In genomic region chr17:25374011-25374410, GRCm38 (mm10) we compare ENCODE assay signal across 9 mouse cellular contexts. TPM values are rescaled to one million over a fixed set of nuclear protein-coding genes. Genes with fewer than 3 reads are reported as not detected.
DNase-seq lines count a peak whose midpoint lies in the region; ATAC-seq and TF ChIP-seq lines count a peak whose summit lies in the region.
"Had no signal": no experiment of that assay in that cellular context is flagged by ENCODE, and none has a peak within 500 bp of the region (broad histone marks: within the 10 kb centered on the region; RNA-seq: fewer than 3 reads in every experiment).

No protein-coding gene starts in this region.

- TF ChIP-seq EP300 in ES-Bruce4 (IDR thresholded peaks at IDR 0.05; ENCODE audit: insufficient read depth, low read depth, low read length): no peak

- H3K4me3 ChIP-seq in ES-Bruce4 (ENCODE audit: low read depth, low read length): no peak overlapping the region
- no peak overlapping the region for H3K4me3 ChIP-seq in hindbrain, postnatal 0 days (ENCODE audit: low read length)
- no peak overlapping the region for H3K4me3 ChIP-seq in cerebellum, adult 2 months (replicated peaks; ENCODE audit: insufficient read depth, low read depth, low read length)

- H3K4me2 ChIP-seq in hindbrain, postnatal 0 days (ENCODE audit: low read depth, low read length): no peak overlapping the region

- no peaks in the 10 kb centered on the region for H3K9me3 ChIP-seq in ES-Bruce4 (replicated peaks; ENCODE audit: control insufficient read depth, insufficient read depth, low read length, poor library complexity, severe bottlenecking)
- no peaks in the 10 kb centered on the region for H3K9me3 ChIP-seq in hindbrain, postnatal 0 days (ENCODE audit: low read length)

- WGBS in hindbrain, postnatal 0 days: 44% methylated on average over 9 of the region's 9 CpGs
- WGBS in cerebellum, adult 2 months: 25% methylated on average over 9 of the region's 9 CpGs

- peak; percentile 26 for TF ChIP-seq CTCF in ES-Bruce4 (IDR thresholded peaks at IDR 0.05; ENCODE audit: low read depth, low read length)
- peak; percentile 64 for TF ChIP-seq CTCF in hindbrain, postnatal 0 days (IDR thresholded peaks at IDR 0.05; ENCODE audit: low read depth)
- no peak; the same call in 1 of the 2 replicates for TF ChIP-seq CTCF in cerebellum, adult 2 months (IDR thresholded peaks at IDR 0.05; ENCODE audit: borderline replicate concordance, insufficient read depth, low read depth, low read length)

- no peaks in the 10 kb centered on the region for H3K36me3 ChIP-seq in ES-Bruce4 (ENCODE audit: control insufficient read depth, insufficient read depth, low read length, poor library complexity, severe bottlenecking)
- H3K36me3 ChIP-seq in hindbrain, postnatal 0 days (ENCODE audit: insufficient read depth, low read length): 0 out of 2 replicates have a peak, but pooled peaks cover 3% of the 10 kb centered on the region

- peak; percentile 48 for ATAC-seq in hindbrain, postnatal 0 days

- H3K27me3 ChIP-seq in ES-Bruce4 (ENCODE audit: control insufficient read depth, insufficient read depth, low read length, poor library complexity, severe bottlenecking): no peaks in the 10 kb centered on the region
- H3K27me3 ChIP-seq in hindbrain, postnatal 0 days (ENCODE audit: insufficient read depth, low read length): no peaks in the 10 kb centered on the region
- H3K27me3 ChIP-seq in cerebellum, adult 2 months (ENCODE audit: control insufficient read depth, insufficient read depth, low read length): no peaks in the 10 kb centered on the region

- no peaks in the 10 kb centered on the region for H3K4me1 ChIP-seq in ES-Bruce4 (ENCODE audit: control insufficient read depth, insufficient read depth, low read length)
- H3K4me1 ChIP-seq in hindbrain, postnatal 0 days (ENCODE audit: insufficient read depth, low read length): no peaks in the 10 kb centered on the region
- no peaks in the 10 kb centered on the region for H3K4me1 ChIP-seq in cerebellum, adult 2 months (ENCODE audit: control insufficient read depth, insufficient read depth, low read length)

- H3K9ac ChIP-seq in ES-Bruce4 (ENCODE audit: low read depth, poor library complexity, severe bottlenecking): no peak overlapping the region
- no peak overlapping the region for H3K9ac ChIP-seq in hindbrain, postnatal 0 days (replicated peaks; ENCODE audit: low read length)

- H3K27ac ChIP-seq in ES-Bruce4 (ENCODE audit: insufficient read depth, low read length): no peak overlapping the region
- no peak overlapping the region for H3K27ac ChIP-seq in hindbrain, postnatal 0 days
- H3K27ac ChIP-seq in cerebellum, adult 2 months (ENCODE audit: insufficient read depth, low read length): no peak overlapping the region
- H3K27ac ChIP-seq: macrophage had no signal

- DNase-seq in kidney, postnatal 10 days: peak; percentile 54
- no peak for DNase-seq in kidney, adult 9 months
- peak; percentile 47 for DNase-seq in NIH3T3 (ENCODE audit: low read depth)
- DNase-seq in hindbrain, postnatal 0 days (ENCODE audit: low spot score): peak; percentile 58
- DNase-seq in thymus, postnatal 4 days: no peak
- no peak for DNase-seq in cerebellum, adult 2 months

- TF ChIP-seq POLR2A in ES-Bruce4 (IDR thresholded peaks at IDR 0.05; ENCODE audit: insufficient read depth, low read length): no peak
- TF ChIP-seq POLR2A in cerebellum, adult 2 months (IDR thresholded peaks at IDR 0.05; ENCODE audit: borderline replicate concordance, insufficient read depth, low read length): no peak

RNA-seq across cellular contexts. Expression of gene Tpsg1, which starts 4.9 kb away (rescaled TPM):
- not detected in 2 replicates for polyA plus RNA-seq in ES-Bruce4 (2011; ENCODE audit: insufficient read depth, insufficient read length, low read depth, missing spikeins)
- total RNA-seq in hindbrain, postnatal 0 days (2014; rRNA removed): 0.21 TPM in 1 of 2 replicates, not detected in the other
- polyA plus RNA-seq in hindbrain, postnatal 0 days (2015; fragmentation: Nextera tagmentation; extraction: Ambion mirVana): 0.65 and 1.5 TPM in 2 replicates
- polyA plus RNA-seq in cerebellum, adult 2 months (2012; rRNA removed): not detected in 2 replicates
- polyA plus RNA-seq: macrophage had no signal

RNA-seq across cellular contexts. Expression of gene Tpsb2, which starts 7.9 kb away (rescaled TPM):
- not detected in 2 replicates for polyA plus RNA-seq in ES-Bruce4 (2011; ENCODE audit: insufficient read depth, insufficient read length, low read depth, missing spikeins)
- 0.21 TPM in 1 of 2 replicates, not detected in the other for total RNA-seq in hindbrain, postnatal 0 days (2014; rRNA removed)
- polyA plus RNA-seq in hindbrain, postnatal 0 days (2015; fragmentation: Nextera tagmentation; extraction: Ambion mirVana): 0.72 and 1.8 TPM in 2 replicates
- polyA plus RNA-seq in cerebellum, adult 2 months (2012; rRNA removed): 0.16 TPM in 1 of 2 replicates, not detected in the other
- polyA plus RNA-seq: macrophage; small intestine, adult 2 months had no signal

RNA-seq across cellular contexts. Expression of gene Tpsab1, which starts 28.6 kb away (rescaled TPM):
- not detected in 2 replicates for polyA plus RNA-seq in ES-Bruce4 (2011; ENCODE audit: insufficient read depth, insufficient read length, low read depth, missing spikeins)
- not detected in 2 replicates for total RNA-seq in hindbrain, postnatal 0 days (2014; rRNA removed)
- polyA plus RNA-seq in hindbrain, postnatal 0 days (2015; fragmentation: Nextera tagmentation; extraction: Ambion mirVana): not detected in 2 replicates
- not detected in 2 replicates for polyA plus RNA-seq in cerebellum, adult 2 months (2012; rRNA removed)
- polyA plus RNA-seq: macrophage; small intestine, adult 2 months had no signal

RNA-seq across cellular contexts. Expression of gene Prss29, which starts 55.6 kb away (rescaled TPM):
- not detected in 2 replicates for polyA plus RNA-seq in ES-Bruce4 (2011; ENCODE audit: insufficient read depth, insufficient read length, low read depth, missing spikeins)
- not detected in 2 replicates for total RNA-seq in hindbrain, postnatal 0 days (2014; rRNA removed)
- not detected in 2 replicates for polyA plus RNA-seq in hindbrain, postnatal 0 days (2015; fragmentation: Nextera tagmentation; extraction: Ambion mirVana)
- not detected in 2 replicates for polyA plus RNA-seq in cerebellum, adult 2 months (2012; rRNA removed)
- polyA plus RNA-seq: macrophage; small intestine, adult 2 months had no signal

RNA-seq across cellular contexts. Expression of gene Cacna1h, which starts 59.6 kb away (rescaled TPM):
- 4.4 and 5.6 TPM in 2 replicates for polyA plus RNA-seq in ES-Bruce4 (2011; ENCODE audit: insufficient read depth, insufficient read length, low read depth, missing spikeins)
- 82.1 and 111 TPM in 2 replicates for total RNA-seq in hindbrain, postnatal 0 days (2014; rRNA removed)
- 4.8 and 5.7 TPM in 2 replicates for polyA plus RNA-seq in hindbrain, postnatal 0 days (2015; fragmentation: Nextera tagmentation; extraction: Ambion mirVana)
- 10.8 and 12.4 TPM in 2 replicates for polyA plus RNA-seq in cerebellum, adult 2 months (2012; rRNA removed)
- polyA plus RNA-seq: macrophage had no signal

Comparison
In these comparisons a context has a peak if more than half of its experiments do, and no peak if none do; other contexts are left out.
1. DNase-seq: peak in kidney, postnatal 10 days (single experiment), NIH3T3 (single experiment) and hindbrain, postnatal 0 days (single experiment); none in kidney, adult 9 months (single experiment), thymus, postnatal 4 days (single experiment) and cerebellum, adult 2 months (0 of 2).